Mouse (Mus musculus) midbrain, embryonic 15.5 days (tissue): ENCODE results near the gene Prickle4. TPM values are rescaled to one million over a fixed set of nuclear protein-coding genes. Genes with fewer than 3 reads are reported as not detected.

Experiments used
- ATAC-seq: fragments of 200-750 bp; cut with Nextera tagmentation; replicated peaks from 2 replicates; pipeline ENCODE4 v1.8.0; 2017; ENCODE audit warnings: moderate TSS enrichment
- H3K27ac ChIP-seq: fragments of 300-500 bp; sonication (generic); 2 replicates; pipeline ENCODE4 v1.5.1; 2015; ENCODE audit warnings: mild to moderate bottlenecking, inconsistent platforms
- H3K27me3 ChIP-seq: fragments of 300-500 bp; sonication (generic); replicated peaks from 2 replicates; pipeline ENCODE4 v1.6.1; 2015; ENCODE audit warnings: inconsistent platforms
- H3K36me3 ChIP-seq: fragments of 300-500 bp; sonication (generic); replicated peaks from 2 replicates; pipeline ENCODE4 v1.6.1; 2015; ENCODE audit warnings: inconsistent platforms
- H3K4me1 ChIP-seq: fragments of 300-500 bp; sonication (generic); 2 replicates; pipeline ENCODE4 v1.6.1; 2015; ENCODE audit warnings: inconsistent platforms
- H3K4me2 ChIP-seq: fragments of 300-500 bp; sonication (generic); 2 replicates; pipeline ENCODE4 v1.6.1; 2015; ENCODE audit warnings: inconsistent platforms, mild to moderate bottlenecking, moderate library complexity
- H3K4me3 ChIP-seq: fragments of 300-500 bp; sonication (generic); 2 replicates; pipeline ENCODE4 v1.5.1; 2015; ENCODE audit warnings: mild to moderate bottlenecking, inconsistent platforms
- H3K9ac ChIP-seq: fragments of 300-500 bp; sonication (generic); 2 replicates; pipeline ENCODE4 v1.6.1; 2015; ENCODE audit warnings: mild to moderate bottlenecking, inconsistent platforms
- H3K9me3 ChIP-seq: fragments of 300-500 bp; sonication (generic); 2 replicates; pipeline ENCODE4 v1.6.1; 2016; ENCODE audit warnings: inconsistent platforms
- WGBS: fragments of 180-500 bp; shearing (Covaris S2); methylation state at CpG from one replicate; pipeline ENCODE4 v1.1.7; 2015; ENCODE audit warnings: mixed read lengths; 5-methylcytosine and 5-hydroxymethylcytosine counted together
- polyA plus RNA-seq: library from polyadenylated mRNA; unstranded; fragments of >200 nt; fragmentation: Nextera tagmentation; extraction: Ambion mirVana; gene quantifications from 2 replicates; pipeline ENCODE4 v1.2.1, GENCODE M21; 2015

Gene Prickle4
- polyA plus RNA-seq, 1 experiment from 2014 or later = 0.80 TPM

DNA sequence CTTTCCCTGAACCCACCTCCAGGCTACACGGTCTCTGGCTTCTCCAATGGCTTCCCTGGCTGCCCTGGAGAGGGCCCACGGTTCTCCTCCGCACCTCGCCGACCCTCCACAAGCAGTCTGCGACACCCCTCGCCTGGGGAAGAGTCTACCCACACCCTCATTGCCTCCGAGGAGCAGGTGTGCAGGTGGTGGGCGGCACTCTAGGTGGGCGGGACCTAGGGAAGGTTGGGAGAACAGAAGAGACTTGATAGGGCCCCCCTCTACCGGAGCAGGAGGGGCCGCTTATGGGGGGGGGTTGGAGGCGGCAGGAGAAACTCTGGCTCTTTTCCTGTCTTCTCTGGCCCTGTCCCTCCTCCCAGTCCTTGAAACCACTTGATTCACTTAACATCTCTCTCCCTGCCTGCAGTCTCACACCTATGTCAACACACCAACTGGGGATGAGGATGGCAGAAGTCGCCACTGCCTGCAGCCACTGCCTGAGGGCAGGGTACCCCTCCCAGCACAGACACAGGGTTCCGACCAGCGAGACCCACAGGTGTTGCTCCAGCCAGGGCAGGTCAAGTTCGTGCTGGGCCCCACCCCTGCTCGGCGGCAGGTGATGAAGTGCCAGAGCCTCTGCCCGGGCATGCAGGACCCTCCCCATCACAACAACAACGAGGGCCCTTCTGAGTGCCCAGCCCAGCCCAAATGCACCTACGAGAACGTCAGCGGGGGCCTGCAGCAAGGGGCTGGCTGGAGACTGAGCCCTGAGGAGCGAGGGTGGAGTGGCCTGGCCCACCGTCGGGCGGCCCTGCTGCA, 8.2 kb upstream of the Prickle4 start:
- 49% methylated on average over 28 of the region's 28 CpGs for whole genome bisulfite sequencing
- Histone ChIP-seq H3K4me1 (0 out of 2 replicates have a peak, but pooled peaks cover 6% of the 10 kb centered on the region), H3K4me2 (no peak overlapping the region), H3K27me3 (no peaks in the 10 kb centered on the region), H3K27ac (no peak overlapping the region), H3K9ac (no peak overlapping the region), H3K4me3 (no peak overlapping the region), H3K36me3 (0 out of 2 replicates have a peak, but pooled peaks cover 5% of the 10 kb centered on the region), H3K9me3 (no peaks in the 10 kb centered on the region)
- ATAC-seq = 0 out of 2 replicates have a peak, but pooled peaks have one; percentile 9

DNA sequence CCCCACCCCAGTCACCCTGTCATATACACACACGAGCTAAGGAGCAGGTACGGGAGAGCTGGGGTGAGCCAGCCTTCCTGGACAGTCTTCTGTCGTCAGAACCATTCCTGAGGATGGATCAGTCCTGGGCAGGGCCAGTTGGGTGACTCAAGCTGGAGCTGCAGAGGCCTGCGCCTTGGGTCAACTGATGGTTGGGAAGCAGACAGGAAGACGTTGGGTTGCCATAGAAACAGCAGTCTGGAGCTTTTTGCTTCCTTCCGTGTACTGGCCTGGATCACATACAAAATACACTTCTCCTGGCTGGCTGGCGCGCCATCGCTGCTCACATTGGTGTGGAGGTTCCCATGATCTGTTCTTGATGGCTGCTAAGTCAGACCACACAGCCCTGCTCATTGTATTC, 7.3 kb upstream of the Prickle4 start:
- 71% methylated on average over 9 of the region's 9 CpGs for WGBS
- Histone ChIP-seq H3K4me2 (no peak overlapping the region), H3K27ac (0 out of 2 replicates have a peak overlapping the region, but pooled peaks have one; percentile 4), H3K9me3 (no peaks in the 10 kb centered on the region), H3K9ac (no peak overlapping the region), H3K4me3 (no peak overlapping the region), H3K27me3 (no peaks in the 10 kb centered on the region), H3K4me1 (0 out of 2 replicates have a peak, but pooled peaks cover 6% of the 10 kb centered on the region), H3K36me3 (0 out of 2 replicates have a peak, but pooled peaks cover 5% of the 10 kb centered on the region)
- peak; percentile 37; the same call in 1 of the 2 replicates for ATAC-seq

DNA sequence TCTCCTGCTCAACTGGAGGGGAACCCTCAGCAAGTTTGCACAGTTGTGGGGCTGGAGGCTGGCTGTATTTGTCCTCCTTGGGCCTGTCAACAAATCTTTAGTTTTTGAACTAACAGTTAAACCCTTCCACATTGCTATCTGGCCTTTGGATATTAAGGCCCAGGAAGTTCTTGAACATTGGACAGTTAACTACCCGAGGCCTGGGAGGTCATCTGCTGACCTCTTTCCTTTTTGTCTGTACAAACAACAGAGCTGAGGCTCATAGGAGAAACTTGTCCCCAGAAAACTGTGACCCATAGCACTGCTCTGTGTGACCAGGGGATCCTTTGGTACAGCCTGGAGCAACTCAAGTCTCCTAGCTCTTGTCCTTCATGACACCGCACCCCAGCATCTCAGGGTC, 4.5 kb upstream of the Prickle4 start:
- Histone ChIP-seq H3K4me3 (no peak overlapping the region), H3K27me3 (no peaks in the 10 kb centered on the region), H3K4me2 (no peak overlapping the region), H3K4me1 (peaks cover 17% of the 10 kb centered on the region), H3K27ac (no peak overlapping the region), H3K9ac (no peak overlapping the region), H3K9me3 (no peaks in the 10 kb centered on the region), H3K36me3 (0 out of 2 replicates have a peak, but pooled peaks cover 5% of the 10 kb centered on the region)
- no peak for ATAC-seq
- WGBS = 86% methylated on average over 2 of the region's 2 CpGs

DNA sequence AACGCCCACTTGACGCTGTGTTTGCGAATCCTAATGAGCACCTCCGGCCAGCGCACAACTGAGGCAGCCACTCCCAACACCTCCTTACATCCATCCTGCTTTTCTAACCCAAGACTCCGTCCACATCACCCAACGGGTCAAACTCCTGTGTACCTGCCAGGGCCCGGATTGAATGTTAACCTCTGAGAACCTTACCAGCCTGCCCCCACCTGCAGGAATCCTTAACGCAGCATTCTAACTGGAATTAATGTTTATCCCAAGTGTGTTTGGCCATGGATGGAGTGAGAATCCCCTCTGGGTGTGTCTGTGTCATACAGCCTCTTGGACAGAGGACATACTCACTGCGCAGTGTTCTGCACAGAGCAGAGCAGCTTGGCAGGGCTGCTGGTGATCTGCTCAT, 3.6 kb upstream of the Prickle4 start:
- no peak for ATAC-seq
- Histone ChIP-seq H3K27ac (no peak overlapping the region), H3K9ac (no peak overlapping the region), H3K4me1 (peaks cover 22% of the 10 kb centered on the region), H3K4me3 (no peak overlapping the region), H3K9me3 (no peaks in the 10 kb centered on the region), H3K4me2 (no peak overlapping the region), H3K36me3 (no peaks in the 10 kb centered on the region), H3K27me3 (no peaks in the 10 kb centered on the region)
- WGBS = 91% methylated on average over 10 of the region's 10 CpGs

DNA sequence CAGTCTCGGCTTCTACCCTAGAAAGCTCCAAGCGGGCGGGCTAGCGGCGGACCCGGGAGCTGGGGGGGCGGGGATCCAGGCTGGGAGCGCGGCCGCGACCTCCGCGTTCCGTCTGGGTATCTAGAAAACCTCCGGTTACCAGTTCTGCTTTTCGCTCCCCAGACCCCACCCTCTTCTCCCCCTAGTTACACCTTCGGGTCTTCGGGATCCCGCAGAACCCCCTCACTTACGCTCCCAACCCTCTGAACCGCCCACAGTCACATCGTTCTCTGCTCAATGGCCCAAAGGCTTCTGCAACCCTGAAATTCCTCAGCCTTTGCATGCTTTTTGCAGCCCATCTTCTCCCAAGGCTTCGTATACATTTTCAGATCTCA, 788 bp upstream of the Prickle4 start:
- peak overlapping the region; percentile 84 for H3K4me3 ChIP-seq
- H3K4me1 ChIP-seq = peaks cover 16% of the 10 kb centered on the region
- under 1% methylated on average over 23 of the region's 23 CpGs for WGBS
- ATAC-seq = no peak
- no peaks in the 10 kb centered on the region for H3K27me3 ChIP-seq
- H3K9ac ChIP-seq = peak overlapping the region; percentile 86
- no peaks in the 10 kb centered on the region for H3K9me3 ChIP-seq
- peak overlapping the region; percentile 81 for H3K27ac ChIP-seq
- H3K36me3 ChIP-seq = no peaks in the 10 kb centered on the region
- peak overlapping the region; percentile 90 for H3K4me2 ChIP-seq

DNA sequence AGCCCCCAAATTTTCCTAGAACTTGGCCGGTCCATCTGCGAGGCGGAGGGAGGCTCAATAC, 264 bp downstream of the Prickle4 start, which contains the start of gene Gm21981:
Gm21981 (minus strand) TSS at position 14 of the 61 bp plus-strand sequence.
- Histone ChIP-seq H3K36me3 (no peaks in the 10 kb centered on the region), H3K9me3 (no peaks in the 10 kb centered on the region), H3K27ac (peak within 1 kb of the TSS; percentile 81), H3K4me1 (peaks cover 25% of the 10 kb centered on the region), H3K4me2 (peak within 1 kb of the TSS; percentile 90), H3K9ac (peak within 1 kb of the TSS; percentile 86), H3K27me3 (no peaks in the 10 kb centered on the region), H3K4me3 (peak within 1 kb of the TSS; percentile 84)
- ATAC-seq = no peak
- 2% methylated on average over 3 of the region's 3 CpGs for WGBS

DNA sequence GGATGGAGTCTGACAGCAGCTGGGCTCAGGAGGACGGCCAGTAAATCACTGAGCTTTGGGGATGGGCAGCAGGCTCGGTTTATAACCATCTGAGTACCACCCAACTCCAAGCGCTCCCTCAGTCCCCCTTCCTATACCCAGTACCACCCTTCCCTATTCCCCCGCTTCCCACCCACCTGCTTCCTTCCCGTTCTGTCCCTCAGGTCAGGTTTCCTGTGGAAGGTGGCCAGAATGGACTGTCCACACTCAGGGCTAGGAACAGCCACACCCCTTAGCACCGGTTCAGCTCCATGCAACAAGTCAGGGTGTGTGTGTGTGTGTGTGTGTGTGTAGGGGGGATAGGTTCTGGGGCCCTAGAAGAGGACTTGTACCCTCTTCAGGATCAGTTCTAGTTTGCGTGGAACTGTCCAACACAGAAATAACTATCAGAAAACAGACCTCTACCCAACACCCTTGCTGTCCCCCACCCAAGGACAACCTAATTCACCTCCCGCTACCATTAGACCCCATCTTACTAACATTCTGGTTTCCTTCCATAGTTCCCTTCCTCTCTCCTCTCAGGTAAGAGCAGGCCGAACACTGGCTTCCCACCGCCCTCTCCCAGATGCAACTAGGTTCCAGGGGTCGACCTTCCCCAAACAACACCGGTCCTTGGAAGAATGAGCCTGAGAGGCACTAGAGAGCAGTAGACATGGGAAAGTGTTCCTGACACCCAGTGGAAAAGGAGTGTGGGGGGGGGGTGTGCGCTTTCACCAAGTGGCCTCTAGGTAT, 680 bp downstream of the Prickle4 start:
- peak overlapping the region; percentile 84 for H3K4me3 ChIP-seq
- H3K9me3 ChIP-seq = no peaks in the 10 kb centered on the region
- H3K27ac ChIP-seq = peak overlapping the region; percentile 81
- no peaks in the 10 kb centered on the region for H3K27me3 ChIP-seq
- 33% methylated on average over 13 of the region's 13 CpGs for WGBS
- peaks cover 26% of the 10 kb centered on the region for H3K4me1 ChIP-seq
- H3K9ac ChIP-seq = peak overlapping the region; percentile 86
- ATAC-seq = peak; percentile 15
- H3K4me2 ChIP-seq = peak overlapping the region; percentile 90
- no peaks in the 10 kb centered on the region for H3K36me3 ChIP-seq

DNA sequence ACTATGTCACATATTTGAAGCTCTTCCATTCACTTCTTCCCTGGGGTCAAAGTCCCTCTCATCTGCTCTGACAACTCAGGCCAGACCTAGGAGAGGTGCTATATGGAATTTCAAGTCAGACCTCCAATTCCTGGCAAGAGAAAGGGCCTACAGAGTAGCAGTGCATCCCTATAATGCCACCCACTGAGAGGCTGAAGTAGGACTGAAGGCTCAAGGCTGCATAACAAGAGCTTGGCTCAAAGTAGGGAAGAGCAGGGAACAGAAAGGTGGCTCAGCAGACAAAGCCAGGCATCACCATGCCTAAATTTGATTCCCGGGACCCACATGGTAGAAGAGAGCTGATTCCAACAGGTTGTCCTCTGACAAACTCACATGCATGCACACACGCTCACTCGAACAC, 2.9 kb downstream of the Prickle4 start:
- H3K27ac ChIP-seq = no peak overlapping the region
- peaks cover 35% of the 10 kb centered on the region for H3K4me1 ChIP-seq
- 88% methylated on average over 3 of the region's 3 CpGs for WGBS
- H3K4me2 ChIP-seq = no peak overlapping the region
- no peaks in the 10 kb centered on the region for H3K36me3 ChIP-seq
- ATAC-seq = no peak
- H3K4me3 ChIP-seq = no peak overlapping the region
- no peak overlapping the region for H3K9ac ChIP-seq
- no peaks in the 10 kb centered on the region for H3K27me3 ChIP-seq
- H3K9me3 ChIP-seq = no peaks in the 10 kb centered on the region

DNA sequence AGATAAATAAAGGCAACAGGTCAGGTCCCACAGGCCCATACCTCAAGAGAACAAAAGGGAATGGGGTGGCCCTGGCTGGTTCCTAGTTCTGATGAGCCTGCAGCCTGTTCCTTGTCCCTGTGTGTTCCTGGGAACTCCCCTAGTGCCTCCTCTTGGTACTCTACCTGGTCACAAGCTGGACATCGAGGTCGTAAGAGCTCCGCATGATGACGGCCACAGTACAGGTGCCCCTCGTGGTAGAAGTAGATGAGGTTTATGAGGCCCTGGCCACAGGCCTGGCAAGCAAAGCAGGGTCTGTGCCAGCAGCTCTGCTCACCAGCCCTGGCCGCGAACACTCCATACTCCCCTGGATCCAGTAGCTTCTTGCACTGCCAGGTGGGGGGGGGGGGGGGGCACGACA, 4.6 kb downstream of the Prickle4 start:
- Histone ChIP-seq H3K4me3 (peak overlapping the region; percentile 77), H3K27me3 (no peaks in the 10 kb centered on the region), H3K4me2 (peak overlapping the region; percentile 93), H3K9me3 (no peaks in the 10 kb centered on the region), H3K4me1 (peaks cover 33% of the 10 kb centered on the region), H3K9ac (peak overlapping the region; percentile 84; the same call in 1 of the 2 replicates), H3K36me3 (no peaks in the 10 kb centered on the region; the same call in 1 of the 2 replicates), H3K27ac (no peak overlapping the region)
- 79% methylated on average over 8 of the region's 8 CpGs for WGBS
- ATAC-seq = no peak

DNA sequence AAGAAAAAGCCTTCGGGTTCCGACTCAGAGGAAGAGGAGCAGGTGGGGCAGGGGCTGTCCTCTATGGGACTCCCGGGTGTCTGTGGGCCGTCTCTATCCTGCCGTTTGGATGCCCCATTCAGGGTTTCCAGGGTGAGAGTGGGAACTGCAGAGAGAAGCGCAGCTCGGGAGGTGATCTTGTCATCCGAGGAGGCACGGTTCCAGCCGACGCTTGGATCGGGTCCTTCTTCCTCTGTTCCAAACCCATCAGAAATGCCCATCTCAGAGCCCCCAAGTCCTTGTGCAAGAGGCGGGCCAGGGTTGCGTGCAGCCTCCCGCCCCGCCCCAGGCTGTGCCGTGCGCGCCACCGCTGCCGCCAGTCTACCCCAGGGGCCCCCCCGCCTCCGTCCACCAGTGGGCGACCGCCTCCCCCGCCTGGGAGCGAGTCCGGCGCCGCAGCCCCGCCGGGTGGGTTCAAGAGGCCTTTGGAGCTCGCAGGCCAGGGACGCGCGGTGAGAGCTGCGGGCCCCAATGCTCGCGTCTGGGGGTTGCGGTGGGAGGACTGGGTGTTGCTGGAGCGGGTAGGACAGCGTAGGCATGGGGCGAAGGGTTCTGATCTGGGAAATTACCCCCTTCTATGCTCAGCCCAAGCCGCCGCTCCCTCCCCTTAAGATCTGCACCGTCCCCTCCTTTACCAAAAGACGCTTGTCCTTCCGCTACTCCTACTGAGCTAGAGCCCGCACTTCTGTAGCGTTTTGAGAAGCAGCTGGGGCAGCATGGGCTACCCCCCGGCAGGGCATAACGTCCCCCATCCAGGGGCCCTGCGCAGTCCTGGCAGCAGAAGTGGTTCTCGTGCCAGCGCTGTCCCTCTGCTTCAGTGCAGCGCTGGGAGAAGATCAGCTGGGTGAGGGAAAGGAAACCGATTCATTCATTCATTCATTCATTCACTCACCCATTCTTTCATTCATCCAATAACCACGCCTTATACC, 5.6 kb downstream of the Prickle4 start, which contains the start of gene Frs3:
Frs3 (plus strand) TSS at position 423 of the 968 bp plus-strand sequence.
- Histone ChIP-seq H3K4me3 (peak within 1 kb of the TSS; percentile 77), H3K27me3 (no peaks in the 10 kb centered on the region), H3K9ac (peak within 1 kb of the TSS; percentile 84), H3K4me2 (peak within 1 kb of the TSS; percentile 93), H3K36me3 (no peaks in the 10 kb centered on the region; the same call in none of the 2 replicates), H3K27ac (peak within 1 kb of the TSS; percentile 82), H3K4me1 (peaks cover 27% of the 10 kb centered on the region), H3K9me3 (no peaks in the 10 kb centered on the region)
- WGBS = under 1% methylated on average over 57 of the region's 58 CpGs
- peak; percentile 74 for ATAC-seq

DNA sequence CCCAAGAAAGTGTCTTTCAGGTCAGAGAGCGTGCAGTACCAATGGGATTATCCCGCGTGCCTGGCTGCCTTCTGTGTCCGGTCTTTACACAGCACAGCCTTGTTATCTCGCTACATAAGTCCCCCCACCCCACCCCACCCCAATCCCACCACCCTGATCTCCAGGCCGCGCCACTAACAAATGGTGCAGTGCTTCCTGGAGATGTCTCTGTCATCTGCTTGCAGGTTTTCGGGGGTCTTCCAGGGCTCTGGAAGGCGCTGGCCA, 6.3 kb downstream of the Prickle4 start, which contains the start of gene Tomm6:
Tomm6 (minus strand) TSS at position 43 of the 264 bp plus-strand sequence.
- H3K9me3 ChIP-seq = no peaks in the 10 kb centered on the region
- H3K27me3 ChIP-seq = no peaks in the 10 kb centered on the region
- H3K4me2 ChIP-seq = peak within 1 kb of the TSS; percentile 93
- peak within 1 kb of the TSS; percentile 77 for H3K4me3 ChIP-seq
- no peak for ATAC-seq
- H3K36me3 ChIP-seq = peaks cover 2% of the 10 kb centered on the region
- peak within 1 kb of the TSS; percentile 84 for H3K9ac ChIP-seq
- H3K27ac ChIP-seq = peak within 1 kb of the TSS; percentile 82
- peaks cover 25% of the 10 kb centered on the region for H3K4me1 ChIP-seq
- WGBS = under 1% methylated on average over 9 of the region's 9 CpGs
